Mouse (Mus musculus) heart, adult 9 months (tissue): Measurements from ENCODE around the gene Gm3139.
"Not testable (repeated sequence)": the region's sequence is repeated elsewhere in the genome, so short reads cannot be mapped to it uniquely, and the experiment has no call there.

Experiments
- DNase-seq, 2 experiments: peaks; one replicate each; pipeline ENCODE4 v3.0.0; 2022; ENCODE audit warnings: low spot score in 2 of 2

Gm3139 gene

GRCm38 (mm10) chr5:94525987-94526386 lies at the start of gene Gm3139:
Gm3139 (plus strand) TSS chr5:94526287.
- not testable (repeated sequence) for DNase-seq
